28 mouse cellular contexts compared by ENCODE assay signal in genomic region chr9:76722881-76723280, GRCm38 (mm10).
DNase-seq lines count a peak whose midpoint lies in the region; ATAC-seq and TF ChIP-seq lines count a peak whose summit lies in the region.
"Had no signal": no experiment of that assay in that cellular context is flagged by ENCODE, and none has a peak within 500 bp of the region (broad histone marks: within the 10 kb centered on the region; RNA-seq: fewer than 3 reads in every experiment).

No protein-coding gene starts in this region.

- peak; percentile 12 for TF ChIP-seq RAD21 in CH12.LX (IDR thresholded peaks at IDR 0.05; ENCODE audit: low read depth, low read length)

- in situ Hi-C loops in CH12.LX (cut with MboI; ENCODE audit: low pct_ligation_motif_present, low pct_unique_long_range_greater_than_20kb, low sequenced_read_pairs) = loop anchor here (25.0 kb wide), 1 partner anchor 639 kb away; the partner anchor contains the start of gene Mlip

- peak; percentile 74 to 95 for ATAC-seq in hematopoietic stem cell, adult 5-6 weeks (replicated peaks in 1 of 2; ENCODE audit: insufficient read depth in 1 of 2, low FRiP score in 2 of 2, low TSS enrichment in 1 of 2, low read depth in 1 of 2, poor library complexity in 2 of 2, severe bottlenecking in 2 of 2)
- ATAC-seq in frontal cortex, adult (ENCODE audit: low TSS enrichment) = no peak
- ATAC-seq: forebrain, embryonic 13.5 days; forebrain, embryonic 16.5 days; intestine, embryonic 15.5 days had no signal

- H3K9ac ChIP-seq in CH12.LX (ENCODE audit: insufficient read depth, low read depth) = peak overlapping the region; percentile 58
- H3K9ac ChIP-seq: forebrain, embryonic 13.5 days; heart, embryonic 12.5 days; heart, embryonic 15.5 days; hindbrain, embryonic 12.5 days; hindbrain, embryonic 15.5 days; intestine, embryonic 15.5 days had no signal

- no peaks in the 10 kb centered on the region for H3K9me3 ChIP-seq in CH12.LX (replicated peaks; ENCODE audit: low read length)
- H3K9me3 ChIP-seq: forebrain, embryonic 10.5 days; forebrain, embryonic 13.5 days; heart, embryonic 12.5 days; heart, embryonic 15.5 days; hindbrain, embryonic 12.5 days; hindbrain, embryonic 15.5 days; intestine, embryonic 15.5 days had no signal

- H3K4me2 ChIP-seq in CH12.LX (ENCODE audit: insufficient read depth, low read depth, poor library complexity, severe bottlenecking) = peak overlapping the region; percentile 40; the same call in 1 of the 2 replicates
- H3K4me2 ChIP-seq: forebrain, embryonic 13.5 days; heart, embryonic 12.5 days; heart, embryonic 15.5 days; hindbrain, embryonic 12.5 days; hindbrain, embryonic 15.5 days; intestine, embryonic 15.5 days had no signal

- TF ChIP-seq POLR2A in CH12.LX (IDR thresholded peaks at IDR 0.05; ENCODE audit: low read depth, low read length) = 0 out of 2 replicates have a peak, but pooled peaks have one; percentile 22

- dilution Hi-C loops in CH12.LX (cut with MboI; ENCODE audit: extremely low pct_ligation_motif_present, extremely low pct_unique_long_range_greater_than_20kb, low sequenced_read_pairs) = no loop called here

- DNase-seq in B cell, adult 2 months = peak; percentile 1
- DNase-seq in CH12.LX (ENCODE audit: extremely low read depth) = peak; percentile 91
- DNase-seq in splenic B cell, adult 2 months (ENCODE audit: low read depth, low spot score) = peak; percentile 3
- no peak for DNase-seq in ovary, postnatal 10 days (ENCODE audit: low spot score)
- no peak for DNase-seq in lung, postnatal 36 days
- DNase-seq: adrenal gland, postnatal 10 days; adrenal gland, postnatal 36 days; cerebellum, adult 11 months; cerebellum, adult 2 months; cerebellum, adult 9-11 months; cerebellum, postnatal 25 days; gastrocnemius, adult 2 months; gastrocnemius, postnatal 14 days; heart, adult 18-20 months; heart, postnatal 10 days; heart, postnatal 4 days; kidney, adult 11 months; kidney, adult 9 months had no signal

- no peaks in the 10 kb centered on the region for H3K27me3 ChIP-seq in CH12.LX (replicated peaks)
- no peaks in the 10 kb centered on the region for H3K27me3 ChIP-seq in splenic B cell, adult 2 months (ENCODE audit: control insufficient read depth, insufficient read depth, low read length, poor library complexity, severe bottlenecking)
- H3K27me3 ChIP-seq: forebrain, embryonic 13.5 days; heart, embryonic 12.5 days; heart, embryonic 15.5 days; hindbrain, embryonic 12.5 days; hindbrain, embryonic 15.5 days; intestine, embryonic 15.5 days had no signal

- H3K36me3 ChIP-seq in CH12.LX (replicated peaks in 1 of 2; ENCODE audit: control insufficient read depth in 1 of 2, insufficient read depth in 1 of 2, low read length in 1 of 2) = no peaks in the 10 kb centered on the region
- no peaks in the 10 kb centered on the region for H3K36me3 ChIP-seq in splenic B cell, adult 2 months (ENCODE audit: control insufficient read depth, insufficient read depth, low read length, poor library complexity, severe bottlenecking)
- H3K36me3 ChIP-seq: forebrain, embryonic 10.5 days; heart, embryonic 12.5 days; heart, embryonic 15.5 days; hindbrain, embryonic 12.5 days; hindbrain, embryonic 15.5 days; intestine, embryonic 15.5 days had no signal

- no peak; a peak in 1 of 4 replicates for TF ChIP-seq CTCF in CH12.LX (conservative IDR thresholded peaks at IDR 0.05 in 1 of 2, IDR thresholded peaks at IDR 0.05 in 1 of 2; ENCODE audit: low read depth in 2 of 2, low read length in 2 of 2)

- H3K4me3 ChIP-seq in CH12.LX (replicated peaks in 1 of 3; ENCODE audit: low read depth in 2 of 3, low read length in 2 of 3, poor library complexity in 1 of 3) = peak overlapping the region in 1 of 3 experiments; percentile 7
- H3K4me3 ChIP-seq: forebrain, embryonic 10.5 days; forebrain, embryonic 13.5 days; gastrocnemius, adult 2 months; heart, embryonic 12.5 days; heart, embryonic 15.5 days; hindbrain, embryonic 12.5 days; hindbrain, embryonic 15.5 days; intestine, embryonic 15.5 days had no signal

- H3K27ac ChIP-seq in CH12.LX (ENCODE audit: insufficient read depth, low read depth) = peak overlapping the region; percentile 93
- H3K27ac ChIP-seq: forebrain, embryonic 10.5 days; forebrain, embryonic 13.5 days; gastrocnemius, adult 2 months; heart, embryonic 15.5 days; hindbrain, embryonic 12.5 days; hindbrain, embryonic 15.5 days; intestine, embryonic 15.5 days had no signal

- peak; percentile 93 for TF ChIP-seq EP300 in CH12.LX (IDR thresholded peaks at IDR 0.05; ENCODE audit: low read length)

- peaks cover 2 to 22% of the 10 kb centered on the region in 2 experiments; a peak in 3 of 4 replicates for H3K4me1 ChIP-seq in CH12.LX (ENCODE audit: control insufficient read depth in 1 of 2, insufficient read depth in 2 of 2)
- H3K4me1 ChIP-seq: forebrain, embryonic 10.5 days; forebrain, embryonic 13.5 days; heart, embryonic 12.5 days; heart, embryonic 15.5 days; hindbrain, embryonic 12.5 days; hindbrain, embryonic 15.5 days; intestine, embryonic 15.5 days had no signal

- H3K79me2 ChIP-seq in CH12.LX (replicated peaks; ENCODE audit: control insufficient read depth, extremely low read depth, insufficient read depth, poor library complexity, severe bottlenecking) = no peaks in the 10 kb centered on the region

TF ChIP-seq in CH12.LX, 34 proteins besides CTCF, POLR2A, EP300 and RAD21:
- TF ChIP-seq RCOR1 (conservative IDR thresholded peaks at IDR 0.05; ENCODE audit: low read depth, low read length) (peak; percentile 59; the same call in 1 of the 2 replicates), ZKSCAN1 (IDR thresholded peaks at IDR 0.05; ENCODE audit: borderline replicate concordance, low read depth, low read length) (no peak), MAX (IDR thresholded peaks at IDR 0.05; ENCODE audit: low read length) (no peak; the same call in 1 of the 2 replicates), E2F4 (IDR thresholded peaks at IDR 0.05; ENCODE audit: insufficient replicate concordance, low read depth, low read length) (no peak), CHD2 (IDR thresholded peaks at IDR 0.05; ENCODE audit: low read length) (peak; percentile 77), MXI1 (IDR thresholded peaks at IDR 0.05; ENCODE audit: low read depth, low read length) (no peak; the same call in 1 of the 2 replicates), UBTF (IDR thresholded peaks at IDR 0.05; ENCODE audit: low read depth, low read length) (no peak; the same call in 1 of the 2 replicates), GABPA (IDR thresholded peaks at IDR 0.05; ENCODE audit: insufficient replicate concordance, low read depth, low read length) (no peak), ZNF384 (IDR thresholded peaks at IDR 0.05; ENCODE audit: low read depth, low read length) (peak; percentile 49), JUN (IDR thresholded peaks at IDR 0.05; ENCODE audit: insufficient read depth, low read depth, low read length) (peak; percentile 51), ZMIZ1 (IDR thresholded peaks at IDR 0.05; ENCODE audit: low read depth, low read length) (peak; percentile 60), KAT2A (IDR thresholded peaks at IDR 0.05; ENCODE audit: insufficient replicate concordance, low read length) (no peak), ETS1 (conservative IDR thresholded peaks at IDR 0.05; ENCODE audit: low read depth, low read length) (peak; percentile 77), PAX5 (IDR thresholded peaks at IDR 0.05; ENCODE audit: low read length) (no peak), USF2 (conservative IDR thresholded peaks at IDR 0.05; ENCODE audit: low read depth, low read length) (no peak), MEF2A (IDR thresholded peaks at IDR 0.05; ENCODE audit: borderline replicate concordance, low read depth, low read length) (peak; percentile 83), ELF1 (IDR thresholded peaks at IDR 0.05; ENCODE audit: low read depth, low read length) (peak; percentile 58), POLR2AphosphoS2 (IDR thresholded peaks at IDR 0.05; ENCODE audit: low read depth, low read length) (no peak), JUND (conservative IDR thresholded peaks at IDR 0.05; ENCODE audit: low read depth, low read length) (no peak), TCF12 (IDR thresholded peaks at IDR 0.05; ENCODE audit: low read depth, low read length) (peak; percentile 92), SMC3 (IDR thresholded peaks at IDR 0.05; ENCODE audit: low read depth, low read length) (peak; percentile 34), NELFE (IDR thresholded peaks at IDR 0.05; ENCODE audit: low read depth, low read length) (peak; percentile 32; the same call in 1 of the 2 replicates), HCFC1 (IDR thresholded peaks at IDR 0.05; ENCODE audit: low read depth, low read length) (peak; percentile 35; the same call in 1 of the 2 replicates), MAZ (IDR thresholded peaks at IDR 0.05; ENCODE audit: low read depth, low read length) (0 out of 2 replicates have a peak, but pooled peaks have one; percentile 40), TBP (conservative IDR thresholded peaks at IDR 0.05; ENCODE audit: low read depth, low read length) (peak; percentile 24; the same call in 1 of the 2 replicates), SIN3A (IDR thresholded peaks at IDR 0.05; ENCODE audit: low read length) (peak; percentile 72), ZC3H11A (IDR thresholded peaks at IDR 0.05; ENCODE audit: low read depth, low read length) (no peak; the same call in 1 of the 2 replicates), NRF1 (IDR thresholded peaks at IDR 0.05; ENCODE audit: low read depth, low read length) (peak; percentile 37), MAFK (IDR thresholded peaks at IDR 0.05; ENCODE audit: insufficient replicate concordance, low read length) (peak; percentile 42; the same call in 1 of the 2 replicates), CHD1 (IDR thresholded peaks at IDR 0.05; ENCODE audit: low read depth, low read length) (no peak; the same call in 1 of the 2 replicates), MYC (IDR thresholded peaks at IDR 0.05; ENCODE audit: low read depth, low read length) (0 out of 2 replicates have a peak, but pooled peaks have one; percentile 27), IRF4 (IDR thresholded peaks at IDR 0.05; ENCODE audit: low read depth, low read length) (peak; percentile 97), USF1 (IDR thresholded peaks at IDR 0.05; ENCODE audit: low read depth, low read length) (no peak), BHLHE40 (IDR thresholded peaks at IDR 0.05; ENCODE audit: low read depth, low read length) (peak; percentile 57)

Comparison
In these comparisons a context has a peak if more than half of its experiments do, and no peak if none do; other contexts are left out.
1. DNase-seq: peak in B cell, adult 2 months (2 of 2), CH12.LX (single experiment) and splenic B cell, adult 2 months (single experiment); none in ovary, postnatal 10 days (single experiment) and lung, postnatal 36 days (single experiment).